Mouse (Mus musculus) brain, embryonic 14.5 days (tissue): ENCODE data around the gene Oas1h. TPM values are rescaled to one million over a fixed set of nuclear protein-coding genes. Genes with fewer than 3 reads are reported as not detected.
"Not testable (repeated sequence)": the region's sequence is repeated elsewhere in the genome, so short reads cannot be mapped to it uniquely, and the experiment has no call there.

Source experiments
- DNase-seq: peaks from one replicate; pipeline ENCODE4 v3.0.0-alpha.2; 2011; ENCODE audit warnings: low read depth
- CTCF ChIP-seq: fragments of 200-500 bp; IDR thresholded peaks from 2 replicates; pipeline ENCODE4 v1.5.1; 2012; ENCODE audit warnings: inconsistent platforms, mild to moderate bottlenecking, moderate library complexity, borderline replicate concordance; ENCODE audit not compliant: insufficient read depth, insufficient read length; ENCODE audit errors: extremely low read depth
- POLR2A ChIP-seq: fragments of 200-500 bp; IDR thresholded peaks from 2 replicates; pipeline ENCODE4 v1.6.1; 2012; ENCODE audit warnings: mild to moderate bottlenecking, inconsistent platforms, borderline replicate concordance; ENCODE audit not compliant: poor library complexity, insufficient read depth, insufficient read length, severe bottlenecking; ENCODE audit errors: extremely low read depth
- polyA plus RNA-seq: library from polyadenylated mRNA; depleted of rRNA; stranded (reverse); fragments of >200 nt; gene quantifications from 2 replicates; pipeline ENCODE4 v1.2.3, GENCODE M21; 2012

Oas1h gene
- polyA plus RNA-seq, 1 experiment: not detected

- no peak for DNase-seq
- TF ChIP-seq CTCF: no peak
- TF ChIP-seq POLR2A: no peak
These were observed 28.8 kb downstream of the Oas1h start for GRCm38 (mm10) chr5:120890026-120890425.

- no peak for DNase-seq
- TF ChIP-seq POLR2A: no peak
These were observed 29.8 kb downstream of the Oas1h start for GRCm38 (mm10) chr5:120890991-120891390.

- DNase-seq: not testable (repeated sequence)
These were observed 30.5 kb downstream of the Oas1h start for GRCm38 (mm10) chr5:120891566-120892242.

- no peak for DNase-seq
- TF ChIP-seq CTCF (no peak), POLR2A (no peak)
These were observed 31.0 kb downstream of the Oas1h start for GRCm38 (mm10) chr5:120892243-120892660.

DNA sequence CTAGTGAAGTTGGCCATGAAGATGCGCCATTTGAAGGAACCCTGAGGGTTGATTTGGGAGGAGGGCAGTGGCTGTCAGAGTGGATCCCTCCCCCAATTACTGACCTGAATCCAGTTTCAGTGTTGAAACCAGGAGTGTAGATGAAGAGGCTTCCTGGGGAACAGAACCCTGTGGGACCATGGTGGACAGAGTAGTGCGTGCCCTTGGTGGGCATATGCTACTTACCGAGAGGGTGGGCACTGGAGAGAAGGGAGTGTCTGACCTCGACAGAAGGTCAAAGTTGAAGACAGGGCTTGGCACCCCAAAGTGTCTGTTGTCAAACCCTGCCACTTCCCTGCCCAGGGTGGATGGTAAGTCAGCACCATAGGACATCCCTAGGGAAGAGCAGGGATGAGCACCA is 32.6 kb downstream of the Oas1h start:
- DNase-seq: not testable (repeated sequence)

GRCm38 (mm10) chr5:120894692-120895091 is 33.5 kb downstream of the Oas1h start:
- DNase-seq: not testable (repeated sequence)

DNA sequence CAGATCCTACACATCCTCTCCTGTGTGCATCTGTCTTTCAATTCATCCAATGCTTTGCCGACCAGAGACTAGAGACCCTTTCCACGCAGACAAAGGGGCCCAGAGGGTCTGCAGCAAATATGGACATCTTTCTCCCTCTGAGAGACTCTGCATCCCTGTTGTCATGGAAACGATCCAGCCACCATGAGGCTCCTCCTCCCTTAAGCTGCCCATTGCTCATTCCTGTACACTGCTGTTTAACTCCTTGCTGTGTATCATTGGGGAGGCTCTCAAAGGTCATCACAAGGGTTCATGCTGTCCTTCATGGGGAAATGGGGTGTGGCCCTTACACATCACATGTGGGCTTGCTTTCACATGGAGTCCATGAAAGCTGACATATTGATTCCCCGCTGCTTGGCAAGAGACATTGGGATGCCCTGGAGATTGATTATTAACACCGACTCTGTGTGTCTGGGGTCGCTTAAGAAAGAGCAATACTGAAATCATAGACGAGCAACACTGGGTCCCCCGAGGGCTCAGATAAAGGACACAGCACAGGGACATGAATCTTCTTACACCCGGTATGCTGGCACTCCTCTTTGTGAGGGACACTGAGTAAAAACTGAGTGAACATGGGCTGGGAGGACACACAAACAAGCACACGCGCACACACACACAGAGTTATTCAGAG is 34.1 kb downstream of the Oas1h start:
- DNase-seq: peak; percentile 6
- TF ChIP-seq CTCF (no peak), POLR2A (no peak)

- no peak for DNase-seq
- no peak for TF ChIP-seq POLR2A
- TF ChIP-seq CTCF: no peak
These were observed 37.1 kb downstream of the Oas1h start for GRCm38 (mm10) chr5:120898307-120898706.

GRCm38 (mm10) chr5:120898726-120899125 is 37.5 kb downstream of the Oas1h start:
- no peak for DNase-seq
- TF ChIP-seq CTCF (no peak), POLR2A (no peak)

- TF ChIP-seq CTCF (no peak), POLR2A (no peak)
- no peak for DNase-seq
These were observed 39.4 kb downstream of the Oas1h start for GRCm38 (mm10) chr5:120900666-120901065.

- TF ChIP-seq CTCF (no peak), POLR2A (no peak)
- DNase-seq: no peak
These were observed 40.8 kb downstream of the Oas1h start for GRCm38 (mm10) chr5:120902056-120902455.

DNA sequence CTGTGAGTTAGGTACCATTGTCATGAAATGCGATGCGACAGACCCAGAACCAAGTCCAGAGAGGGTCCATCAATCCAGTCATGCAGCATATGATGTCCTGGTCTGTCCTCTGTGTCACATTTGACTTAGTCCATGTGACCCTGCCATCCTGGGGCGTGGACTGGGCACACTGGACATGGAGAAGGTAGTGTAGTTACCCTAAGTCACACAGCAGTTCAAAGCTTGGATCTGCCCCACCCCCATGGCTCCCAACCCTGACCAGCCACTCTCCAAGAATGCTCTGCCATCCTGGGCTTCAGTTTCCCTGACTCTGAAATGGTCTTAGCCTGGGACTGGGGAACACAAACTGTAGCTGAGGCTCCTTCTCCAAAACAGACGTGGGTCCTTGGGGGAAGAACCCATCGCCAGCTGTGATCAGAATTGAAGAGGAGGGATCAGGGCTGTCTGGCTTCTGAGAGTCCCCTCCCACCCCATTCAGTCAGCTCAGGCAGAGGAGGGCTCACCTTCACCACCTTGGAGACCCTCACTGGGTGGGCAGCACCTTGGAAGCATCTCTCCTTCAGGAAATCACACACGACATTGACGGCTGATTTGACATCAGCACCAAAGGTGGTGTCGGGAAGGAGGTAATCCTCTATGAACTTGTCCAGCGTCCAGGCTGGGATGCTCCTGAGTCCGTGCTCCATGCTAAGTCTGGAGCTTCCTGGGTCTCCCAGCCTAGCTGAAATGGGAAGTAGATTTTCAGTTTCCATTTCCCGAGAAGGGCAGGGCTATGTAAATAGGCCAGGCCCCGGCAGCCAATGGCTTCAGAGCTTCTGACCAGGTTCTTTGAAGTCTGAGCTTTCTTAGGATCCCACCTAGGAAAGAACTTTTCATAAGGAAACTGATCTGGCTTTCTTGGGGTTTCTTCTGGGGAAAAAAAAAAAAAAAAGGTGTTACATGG is 45.8 kb downstream of the Oas1h start, which contains the start of gene Oas1a:
Gene Oas1a (minus strand): TSS at position 731 of the 943 bp plus-strand sequence.
- DNase-seq: not testable (repeated sequence)

DNA sequence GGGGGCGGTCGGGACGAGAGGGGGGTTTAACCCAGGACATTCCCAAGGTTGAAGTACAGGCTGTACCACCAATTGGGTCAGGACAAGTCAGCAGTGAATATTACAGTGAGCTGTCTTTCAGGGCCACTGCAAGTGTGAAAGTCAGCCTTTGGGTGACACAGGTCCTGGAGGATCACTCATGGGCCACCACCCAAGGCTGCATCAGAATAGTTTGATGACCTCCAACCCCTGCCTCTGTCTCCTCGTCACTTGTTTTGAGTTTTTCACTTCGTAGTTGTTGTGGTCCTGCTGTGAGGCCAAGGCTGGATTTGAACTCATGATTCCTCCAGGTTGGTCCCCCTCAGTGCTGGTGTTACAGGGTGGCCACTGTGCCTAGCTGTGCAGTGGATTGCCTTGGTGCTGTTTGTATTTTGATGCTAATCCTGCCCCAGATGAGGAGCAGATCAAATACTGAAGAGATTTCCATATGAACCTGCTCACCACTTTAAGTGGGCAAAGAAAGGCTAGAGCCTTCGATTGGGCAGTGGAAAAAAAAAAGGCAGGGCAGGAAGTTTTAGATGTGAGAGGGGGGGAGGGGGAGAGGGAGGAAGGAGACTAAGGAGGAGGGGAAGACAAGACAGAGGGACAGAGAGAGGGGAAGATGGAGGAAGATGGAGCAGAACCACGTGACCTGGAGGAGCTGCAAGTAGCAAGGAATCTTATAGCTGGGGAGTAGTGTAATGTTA is 47.1 kb downstream of the Oas1h start:
- DNase-seq: no peak
- TF ChIP-seq CTCF (no peak), POLR2A (no peak)

- DNase-seq: peak; percentile 6
These were observed 53.0 kb downstream of the Oas1h start, which contains the start of gene Oas1d for GRCm38 (mm10) chr5:120914204-120914603. Gene Oas1d (plus strand): TSS chr5:120914536.

DNA sequence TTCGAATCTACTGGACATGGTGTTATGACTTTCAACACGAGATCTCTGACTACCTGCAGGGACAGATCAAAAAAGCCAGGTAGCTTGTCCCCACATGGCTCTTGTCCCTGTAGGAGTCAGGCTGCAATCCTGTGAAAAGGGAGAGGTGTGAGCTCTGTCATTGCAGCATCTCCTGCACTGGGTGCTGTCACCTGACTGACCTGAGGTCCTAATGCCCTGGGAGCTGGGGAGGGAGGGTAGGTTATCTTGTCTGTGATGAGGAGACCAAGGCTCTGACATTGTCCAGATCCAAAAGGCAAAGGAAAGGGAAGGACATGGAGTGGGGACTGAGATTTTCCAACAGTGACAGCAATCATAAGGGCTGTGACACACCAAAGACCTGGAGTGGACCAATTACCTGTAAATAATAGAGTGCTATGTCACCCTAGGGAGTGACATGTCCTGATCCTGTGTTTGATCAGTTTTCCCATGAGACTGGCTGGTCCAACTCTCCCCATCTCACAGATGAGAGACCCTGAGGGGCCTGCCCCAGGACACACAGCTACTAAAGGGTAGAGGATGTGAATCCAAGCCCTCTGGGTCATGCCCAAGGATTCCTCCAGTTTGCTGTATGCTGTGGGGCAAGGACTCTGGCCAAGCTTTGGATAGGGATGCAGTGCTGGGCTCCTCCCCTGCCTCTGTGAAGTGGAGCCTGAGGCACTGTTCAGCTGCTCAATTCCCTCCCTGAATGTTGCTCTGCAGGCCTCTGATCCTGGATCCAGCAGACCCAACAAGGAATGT is 58.1 kb downstream of the Oas1h start:
- DNase-seq: not testable (repeated sequence)
